Mouse (Mus musculus) v-Abl transformed pro-B cells (cell line): ENCODE results near the gene E2f4.

Experiments used
- in situ Hi-C, 2 experiments: fragments of 400-800 bp; cut with MboI; formaldehyde crosslinking; loops; one replicate each; pipeline ENCODE4 v1.15.1; 2025; ENCODE audit not compliant: unreplicated experiment in 2 of 2

E2f4 gene

GRCm38 (mm10) chr8:105297511-105298192, at the start of gene E2f4:
E2f4 (plus strand) TSS chr8:105297663.
- in situ Hi-C loops, result no loop called here

GRCm38 (mm10) chr8:105251954-105252353, 45.5 kb upstream of the E2f4 start:
- in situ Hi-C loops, result loop anchor here in 1 of 2 experiments (5.0 kb wide), 1 partner anchor 35 kb away; the partner anchor contains the start of gene 4931428F04Rik

DNA sequence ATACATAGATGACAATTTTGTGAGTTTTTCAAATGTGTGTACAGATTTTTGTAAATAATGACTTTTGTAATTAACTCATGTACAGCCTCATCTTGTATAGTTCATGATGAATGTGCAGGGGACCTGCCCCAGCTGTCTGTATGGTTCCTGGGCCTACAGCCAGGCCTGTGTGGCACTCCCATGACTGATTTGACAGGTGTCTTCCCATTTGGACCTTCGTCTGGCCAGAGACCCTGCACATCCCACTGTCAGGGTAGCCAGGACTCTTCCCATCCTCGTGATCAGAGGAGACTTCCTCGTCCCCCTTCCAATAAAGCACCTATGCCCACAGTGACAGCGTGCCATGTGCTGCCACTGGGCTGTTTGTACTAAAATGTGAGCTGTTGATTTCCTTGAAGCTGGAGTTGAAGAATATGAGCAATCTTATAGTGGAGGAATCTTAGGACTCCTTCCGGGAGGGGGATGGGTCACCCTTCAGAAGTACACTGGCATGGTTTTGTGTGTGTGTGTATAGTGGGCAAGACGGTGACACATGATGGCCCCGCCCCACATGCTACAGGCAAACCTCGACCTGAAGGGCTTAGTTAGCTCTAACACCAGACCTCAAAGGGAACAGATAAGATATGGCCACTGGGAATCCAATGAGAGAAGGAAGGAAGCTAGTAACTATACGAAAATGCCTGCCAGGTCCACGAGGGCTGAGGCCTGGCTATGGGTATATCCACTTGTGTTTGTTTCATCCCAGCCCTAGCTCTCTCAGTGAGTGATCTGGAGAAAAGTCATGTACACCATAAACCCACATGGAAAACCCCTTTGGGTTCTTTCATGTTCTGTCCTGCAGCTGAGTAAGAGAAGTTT, 44.6 kb upstream of the E2f4 start:
- in situ Hi-C loops, result loop anchor here in 1 of 2 experiments (5.0 kb wide), 1 partner anchor 34 kb away; the partner anchor contains the start of gene 4931428F04Rik

DNA sequence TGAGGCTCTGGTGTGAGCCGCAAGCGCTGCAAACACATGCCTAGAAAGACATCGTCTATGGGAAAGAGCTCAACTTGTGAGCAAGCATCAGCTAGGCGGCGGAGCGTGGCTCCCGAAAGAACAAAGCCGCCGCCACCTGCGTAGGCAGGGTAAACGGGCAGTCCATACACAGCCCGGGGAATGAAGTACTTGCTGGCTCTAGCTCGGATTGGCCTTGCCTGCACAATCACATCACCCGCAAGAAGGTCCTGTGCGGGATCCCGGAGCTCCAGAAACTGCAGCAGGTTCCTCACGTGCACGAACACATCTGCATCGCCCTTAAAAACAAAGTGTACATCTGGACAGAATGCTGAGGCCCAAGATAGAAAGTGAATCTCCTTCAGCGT, 43.7 kb upstream of the E2f4 start:
- in situ Hi-C loops, result loop anchor here in 1 of 2 experiments (5.0 kb wide), 1 partner anchor 34 kb away; the partner anchor contains the start of gene 4931428F04Rik

- in situ Hi-C loops, result loop anchor here in 1 of 2 experiments (5.0 kb wide), 1 partner anchor 33 kb away; the partner anchor contains the start of gene 4931428F04Rik
These were observed 43.1 kb upstream of the E2f4 start for GRCm38 (mm10) chr8:105254152-105254965.

- in situ Hi-C loops, result loop anchor here in 1 of 2 experiments (5.0 kb wide), 1 partner anchor 32 kb away; the partner anchor contains the start of gene 4931428F04Rik
These were observed 42.5 kb upstream of the E2f4 start, which contains the start of gene B3gnt9 for GRCm38 (mm10) chr8:105254966-105255350. B3gnt9 (minus strand) TSS chr8:105255153.

DNA sequence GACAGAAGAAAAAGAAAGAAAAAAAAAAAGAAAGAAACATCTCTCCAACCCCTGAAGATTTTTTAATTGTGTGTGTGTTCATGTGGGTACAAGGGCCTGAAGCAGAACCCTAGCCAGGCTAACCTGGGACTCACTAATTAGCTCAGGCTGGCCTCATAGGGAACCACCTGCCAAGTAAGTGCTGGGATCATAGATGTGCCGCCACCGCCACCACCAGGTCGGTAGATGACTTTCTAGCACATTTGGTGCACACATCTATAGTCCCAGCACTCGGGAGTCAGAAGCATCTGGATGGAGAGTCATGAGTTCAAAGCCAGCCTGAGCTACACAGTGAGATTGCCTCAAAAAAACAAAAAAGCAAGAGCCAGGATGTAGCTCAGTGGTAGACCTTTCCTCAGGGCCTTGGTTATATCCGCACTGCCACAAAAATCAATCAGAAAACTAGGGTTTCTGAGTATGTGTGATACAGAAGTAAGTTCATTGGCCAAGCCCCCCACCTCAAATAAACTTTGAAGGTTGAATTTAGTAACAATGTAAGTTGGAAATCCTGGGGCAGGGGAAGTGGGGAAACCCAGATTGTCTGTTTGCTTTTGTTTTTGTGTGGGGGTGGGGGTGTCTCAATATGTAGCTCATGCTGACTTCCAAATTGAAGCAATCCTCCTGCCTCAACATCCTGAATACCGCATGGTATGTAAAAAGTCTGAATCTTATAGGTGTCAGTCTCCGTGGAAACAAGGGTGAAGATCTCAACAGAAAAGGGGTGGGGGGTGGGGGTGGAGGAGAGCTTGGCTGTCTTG, 39.9 kb upstream of the E2f4 start:
- in situ Hi-C loops, result no loop called here

DNA sequence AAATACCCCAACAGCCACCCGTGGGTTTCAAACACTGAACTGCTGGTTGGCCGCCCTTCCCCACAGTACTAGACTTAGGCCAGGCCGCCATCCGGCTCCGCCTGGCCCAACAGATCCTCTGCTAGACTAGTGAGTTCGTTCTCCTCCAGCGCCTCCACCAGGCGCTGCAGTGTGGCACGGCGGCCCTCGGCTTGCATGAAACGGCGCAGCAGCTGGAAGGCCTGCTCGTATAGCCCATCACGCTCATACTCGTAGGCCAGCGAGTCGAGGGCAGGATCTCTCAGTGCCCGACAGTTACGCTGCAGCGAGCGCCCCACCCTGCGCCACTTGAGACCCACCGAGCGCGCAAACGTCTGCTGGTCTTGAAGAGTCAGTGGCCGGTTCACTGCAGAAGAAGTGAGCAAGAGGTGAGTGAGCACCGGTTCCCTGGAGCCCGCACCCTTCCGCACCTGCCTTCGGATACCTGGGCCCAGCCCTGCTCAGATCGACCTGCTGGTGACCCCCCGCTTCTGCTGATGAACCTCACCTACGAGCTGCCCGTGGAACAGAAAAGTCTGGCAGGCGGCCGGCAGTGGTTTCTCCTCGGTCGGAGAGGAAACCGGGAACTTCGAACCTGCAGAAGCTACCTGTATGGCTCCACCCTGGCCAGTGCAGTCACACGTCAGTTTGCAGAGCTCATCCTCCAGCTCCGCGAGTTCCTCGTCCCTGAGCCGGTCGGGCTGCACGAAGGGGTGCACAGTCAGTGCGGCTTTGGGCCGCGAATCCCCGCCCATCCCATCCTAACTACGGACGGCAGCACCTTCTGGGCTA, 38.3 kb upstream of the E2f4 start:
- in situ Hi-C loops, result no loop called here

DNA sequence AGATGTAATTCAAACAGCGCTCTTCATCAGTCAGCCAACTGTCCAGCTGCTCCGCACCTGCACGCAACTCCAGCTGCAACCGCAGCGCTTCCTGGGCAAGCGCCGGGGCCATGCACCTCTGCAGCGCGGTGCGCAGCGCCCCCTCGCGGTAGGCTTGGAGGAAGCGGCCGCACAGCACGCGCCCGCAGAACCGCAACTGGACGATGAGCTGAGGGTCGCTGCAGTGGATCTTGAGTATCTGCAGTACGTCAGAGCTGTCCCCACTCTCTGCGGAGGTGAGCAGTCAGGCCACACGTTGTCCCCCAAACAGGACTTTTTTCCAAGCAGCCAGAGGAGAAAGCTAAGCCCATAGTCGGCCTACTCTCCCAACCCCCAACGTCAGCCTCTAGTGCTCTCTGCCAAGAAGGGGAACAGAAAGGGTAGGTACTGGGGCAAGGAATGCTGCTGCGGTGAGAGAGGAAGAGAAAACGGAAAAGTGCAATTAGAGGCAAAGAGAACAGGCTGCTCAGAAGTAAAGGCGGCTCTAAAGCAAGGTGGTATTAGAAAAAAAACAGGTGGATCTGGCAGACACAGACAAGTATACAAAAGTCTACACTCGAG, 37.6 kb upstream of the E2f4 start:
- in situ Hi-C loops, result loop anchor here in 1 of 2 experiments (10.0 kb wide), 1 partner anchor 95 kb away; no protein-coding TSS in a partner anchor

DNA sequence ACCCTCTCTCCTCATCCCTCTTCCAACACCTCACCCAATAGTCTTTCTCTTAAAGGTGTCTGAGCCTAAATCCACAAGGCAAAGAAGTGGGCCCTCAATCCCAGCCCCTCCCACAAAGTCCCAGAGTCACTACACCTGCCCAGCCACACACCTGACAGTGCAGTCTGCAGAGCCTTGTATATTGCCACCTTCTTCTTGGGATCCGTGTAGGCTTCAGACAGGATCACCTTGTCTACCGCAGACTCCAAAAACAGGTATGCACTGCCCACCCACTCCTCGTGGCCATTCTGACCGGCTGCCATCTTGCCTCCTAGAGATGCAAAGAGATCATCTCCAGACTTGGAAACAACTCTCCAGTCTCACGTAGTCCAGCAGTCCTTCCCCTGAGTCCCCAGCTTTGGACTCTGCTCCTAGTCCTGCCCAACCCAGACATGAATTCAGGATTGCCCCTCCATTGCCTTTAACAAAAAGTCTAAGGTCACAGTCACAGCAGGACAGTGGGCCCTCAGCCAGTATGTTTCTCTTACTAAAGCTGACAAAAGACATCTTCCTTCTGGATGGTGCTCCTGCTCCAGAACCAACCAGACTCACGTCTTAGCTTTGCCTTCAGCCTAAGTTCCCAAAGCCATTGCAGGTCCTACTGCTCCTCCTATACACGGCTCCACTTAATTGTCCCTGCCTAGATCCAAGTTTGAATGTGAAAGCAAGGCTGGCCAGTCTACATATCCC, 36.9 kb upstream of the E2f4 start:
- in situ Hi-C loops, result loop anchor here in 1 of 2 experiments (10.0 kb wide), 1 partner anchor 96 kb away; no protein-coding TSS in a partner anchor

- in situ Hi-C loops, result loop anchor here in 1 of 2 experiments (10.0 kb wide), 1 partner anchor 97 kb away; no protein-coding TSS in a partner anchor
These were observed 36.0 kb upstream of the E2f4 start for GRCm38 (mm10) chr8:105261326-105261980.

DNA sequence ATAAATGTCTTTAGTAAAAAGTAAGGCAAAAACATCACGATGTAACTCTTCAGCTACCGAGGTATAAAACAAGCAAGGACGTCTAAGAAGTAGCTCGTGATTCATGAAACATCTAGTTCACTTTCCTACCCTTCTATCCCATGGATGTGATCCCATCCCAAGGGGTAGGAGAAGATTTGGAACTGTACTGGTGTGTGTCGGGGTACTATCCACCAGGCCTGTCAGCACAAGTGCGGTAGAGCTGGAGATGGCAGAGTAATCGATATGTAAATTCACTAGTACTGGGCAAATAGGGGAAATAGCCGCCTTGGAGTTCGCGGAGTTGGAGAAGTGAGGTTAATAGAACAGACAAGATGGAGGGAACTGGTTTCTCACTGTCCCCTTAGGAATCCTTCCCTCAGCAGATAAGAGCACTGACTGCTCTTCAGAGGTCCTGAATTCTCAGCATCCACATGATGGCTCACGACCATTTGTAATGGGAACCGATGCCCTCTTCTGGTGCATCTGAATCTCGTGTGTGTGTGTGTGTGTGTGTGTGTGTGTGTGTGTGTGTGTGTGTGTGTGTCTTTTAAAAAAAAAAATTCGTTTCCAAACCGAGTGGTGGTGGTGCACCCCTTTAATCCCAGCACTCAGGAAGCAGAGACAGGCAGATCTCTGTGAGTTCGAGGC, 34.1 kb upstream of the E2f4 start:
- in situ Hi-C loops, result loop anchor here in 1 of 2 experiments (10.0 kb wide), 1 partner anchor 99 kb away; no protein-coding TSS in a partner anchor

DNA sequence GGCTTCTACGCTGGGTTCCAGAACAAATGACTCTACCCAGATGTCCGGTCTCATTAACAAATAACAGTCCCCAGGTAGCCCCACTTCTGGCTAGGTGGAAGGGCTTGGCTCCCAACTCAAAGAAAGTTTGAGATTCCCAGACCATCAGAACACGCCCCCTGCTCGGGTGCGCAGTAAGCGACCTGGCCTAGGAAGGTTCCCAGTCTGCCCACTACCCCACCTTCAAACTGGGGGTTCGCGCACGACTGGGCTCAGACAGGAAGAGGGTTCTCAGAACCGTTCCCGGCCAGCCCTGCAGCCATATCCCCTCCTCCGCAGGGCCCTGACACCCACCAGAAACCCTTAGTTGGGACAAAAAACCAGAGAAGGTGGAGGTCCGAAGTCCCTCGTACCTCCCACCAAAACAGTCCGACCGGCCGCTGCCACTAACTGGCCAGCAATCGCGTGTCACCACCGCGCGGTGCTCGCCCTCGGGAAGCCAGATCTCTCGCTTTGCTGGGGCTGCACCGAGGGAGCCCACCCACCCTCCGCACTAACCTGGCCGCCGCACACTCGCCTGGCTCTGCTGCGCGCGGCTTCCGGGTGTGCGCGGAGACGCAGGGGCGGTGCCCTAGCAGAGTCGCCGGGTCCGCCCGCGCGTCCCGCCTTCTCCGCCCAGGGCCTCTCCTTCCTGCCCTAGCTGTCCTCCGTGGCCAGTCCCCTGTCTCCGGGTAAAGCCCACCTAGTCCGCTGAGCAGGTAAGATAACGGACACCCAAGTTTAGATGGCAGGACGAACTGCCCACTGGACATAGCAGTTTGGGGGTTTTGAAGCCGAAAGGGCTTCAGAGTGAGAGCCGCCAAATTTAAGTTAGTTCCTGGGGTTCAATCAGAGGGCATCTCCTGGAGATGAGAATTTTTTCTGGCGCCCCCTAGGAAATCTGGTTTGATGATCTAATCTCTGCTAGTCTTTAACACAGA, 33.2 kb upstream of the E2f4 start, which contains the start of the genes Tradd and Fbxl8:
Gene Tradd, minus strand, starts transcription at position 586 of the 959 bp plus-strand sequence.
Gene Fbxl8, plus strand, starts transcription at position 625 of the 959 bp plus-strand sequence.
- in situ Hi-C loops, result loop anchor here in 1 of 2 experiments (10.0 kb wide), 1 partner anchor 100 kb away; no protein-coding TSS in a partner anchor

- in situ Hi-C loops, result loop anchor here in 1 of 2 experiments (10.0 kb wide), 1 partner anchor 100 kb away; no protein-coding TSS in a partner anchor
These were observed 32.3 kb upstream of the E2f4 start for GRCm38 (mm10) chr8:105265128-105265527.

DNA sequence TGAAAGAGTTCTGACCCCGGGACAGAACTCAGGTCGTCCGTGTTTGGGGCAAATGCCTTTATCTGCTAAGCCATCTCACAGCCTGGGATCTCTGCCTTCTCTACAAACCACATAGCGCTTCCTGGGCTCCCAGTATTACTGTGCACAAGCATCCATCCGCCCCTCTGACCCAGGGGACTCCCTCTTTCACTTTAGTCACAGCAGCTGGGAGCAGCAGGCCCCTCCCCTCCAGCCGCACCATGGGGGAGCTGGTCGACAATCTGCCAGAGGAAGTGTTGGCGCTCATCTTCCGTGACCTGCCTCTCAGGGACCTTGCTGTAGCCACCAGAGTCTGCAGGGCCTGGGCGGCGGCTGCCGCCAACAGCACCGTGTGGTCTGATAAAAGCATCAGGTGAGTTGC, 30.7 kb upstream of the E2f4 start:
- in situ Hi-C loops, result loop anchor here in 1 of 2 experiments (10.0 kb wide), 1 partner anchor 102 kb away; no protein-coding TSS in a partner anchor
